Mouse (Mus musculus) stomach, embryonic 15.5 days (tissue): ENCODE results near the gene Krt6b. TPM values are rescaled to one million over a fixed set of nuclear protein-coding genes. Genes with fewer than 3 reads are reported as not detected.

Source experiments
- ATAC-seq: fragments of 200-750 bp; cut with Nextera tagmentation; 2 replicates; pipeline ENCODE4 v1.8.0; 2017; ENCODE audit warnings: low read depth, moderate number of reproducible peaks, moderate TSS enrichment; ENCODE audit not compliant: insufficient read depth, low FRiP score
- H3K27ac ChIP-seq: fragments of 300-500 bp; sonication (generic); 2 replicates; pipeline ENCODE4 v1.5.1; 2015; ENCODE audit warnings: mild to moderate bottlenecking, inconsistent platforms
- H3K27me3 ChIP-seq: fragments of 300-500 bp; sonication (generic); replicated peaks from 2 replicates; pipeline ENCODE4 v1.6.1; 2015; ENCODE audit warnings: inconsistent platforms
- H3K36me3 ChIP-seq: fragments of 300-500 bp; sonication (generic); 2 replicates; pipeline ENCODE4 v1.6.1; 2015; ENCODE audit warnings: inconsistent platforms
- H3K4me1 ChIP-seq: fragments of 300-500 bp; sonication (generic); 2 replicates; pipeline ENCODE4 v1.6.1; 2015; ENCODE audit warnings: inconsistent platforms
- H3K4me2 ChIP-seq: fragments of 300-500 bp; sonication (generic); 2 replicates; pipeline ENCODE4 v1.6.1; 2015; ENCODE audit warnings: mild to moderate bottlenecking, inconsistent platforms
- H3K4me3 ChIP-seq: fragments of 300-500 bp; sonication (generic); replicated peaks from 2 replicates; pipeline ENCODE4 v1.5.1; 2015; ENCODE audit warnings: inconsistent platforms
- H3K9ac ChIP-seq: fragments of 300-500 bp; sonication (generic); 2 replicates; pipeline ENCODE4 v1.6.1; 2015; ENCODE audit warnings: inconsistent platforms
- H3K9me3 ChIP-seq: fragments of 300-500 bp; sonication (generic); 2 replicates; pipeline ENCODE4 v1.6.1; 2016; ENCODE audit warnings: inconsistent platforms
- WGBS: fragments of 180-500 bp; shearing (Covaris S2); methylation state at CpG from one replicate; pipeline ENCODE4 v1.1.7; 2015; 5-methylcytosine and 5-hydroxymethylcytosine counted together
- polyA plus RNA-seq: library from polyadenylated mRNA; unstranded; fragments of >200 nt; fragmentation: Nextera tagmentation; extraction: Ambion mirVana; gene quantifications from 2 replicates; pipeline ENCODE4 v1.2.1, GENCODE M21; 2015

The Krt6b gene
- polyA plus RNA-seq, result 1.4 and 3.4 TPM in 2 replicates

GRCm38 (mm10) chr15:101680187-101680586, at the start of gene Krt6b:
TSS of gene Krt6b (minus strand) at chr15:101680287.
- Histone ChIP-seq H3K36me3 (no peaks in the 10 kb centered on the region), H3K27me3 (no peaks in the 10 kb centered on the region), H3K4me2 (no peak within 1 kb of the TSS), H3K4me3 (no peak within 1 kb of the TSS), H3K9ac (no peak within 1 kb of the TSS), H3K27ac (no peak within 1 kb of the TSS), H3K9me3 (no peaks in the 10 kb centered on the region), H3K4me1 (no peaks in the 10 kb centered on the region)
- no peak for ATAC-seq
- WGBS, result 55% methylated on average over 2 of the region's 2 CpGs

DNA sequence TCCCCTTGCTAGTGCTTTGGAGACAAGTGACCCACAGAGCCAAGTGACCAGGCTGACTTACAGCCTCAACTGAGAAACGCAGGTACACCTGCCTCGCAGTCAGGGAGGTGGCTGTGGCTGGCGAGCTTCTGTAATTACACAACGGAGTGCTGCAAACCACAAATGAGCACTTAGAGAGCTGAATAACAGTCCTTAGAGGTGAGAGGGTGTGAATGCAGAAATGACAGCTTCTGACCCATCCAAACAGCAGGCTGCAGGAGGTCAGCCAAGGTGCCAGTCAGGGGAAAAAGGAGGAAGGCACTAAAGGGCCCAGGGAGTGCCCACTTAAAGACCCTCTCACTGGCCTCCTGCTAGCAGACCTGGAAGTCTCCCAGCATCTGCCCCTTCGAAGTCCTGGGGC, 44.6 kb upstream of the Krt6b start:
- H3K9me3 ChIP-seq, result no peaks in the 10 kb centered on the region
- H3K27me3 ChIP-seq, result no peaks in the 10 kb centered on the region
- WGBS, result 45% methylated on average over 5 of the region's 5 CpGs
- no peak overlapping the region for H3K9ac ChIP-seq
- no peak for ATAC-seq
- H3K27ac ChIP-seq, result no peak overlapping the region
- H3K4me2 ChIP-seq, result no peak overlapping the region
- H3K36me3 ChIP-seq, result no peaks in the 10 kb centered on the region
- H3K4me1 ChIP-seq, result no peaks in the 10 kb centered on the region
- H3K4me3 ChIP-seq, result no peak overlapping the region

- Histone ChIP-seq H3K27me3 (no peaks in the 10 kb centered on the region), H3K4me3 (no peak overlapping the region), H3K9me3 (no peaks in the 10 kb centered on the region), H3K36me3 (no peaks in the 10 kb centered on the region), H3K27ac (no peak overlapping the region), H3K9ac (no peak overlapping the region), H3K4me1 (peaks cover 3% of the 10 kb centered on the region; the same call in 1 of the 2 replicates), H3K4me2 (no peak overlapping the region)
- ATAC-seq, result no peak
- WGBS, result 69% methylated on average over 3 of the region's 3 CpGs
Measured at GRCm38 (mm10) chr15:101715831-101716230, 35.7 kb upstream of the Krt6b start.

GRCm38 (mm10) chr15:101714356-101714755, 34.3 kb upstream of the Krt6b start:
- Histone ChIP-seq H3K9ac (no peak overlapping the region), H3K4me1 (peaks cover 3% of the 10 kb centered on the region; the same call in 1 of the 2 replicates), H3K27ac (peak overlapping the region; percentile 31; the same call in 1 of the 2 replicates), H3K4me2 (no peak overlapping the region), H3K27me3 (no peaks in the 10 kb centered on the region), H3K4me3 (no peak overlapping the region), H3K36me3 (no peaks in the 10 kb centered on the region), H3K9me3 (no peaks in the 10 kb centered on the region)
- 57% methylated on average over 5 of the region's 5 CpGs for WGBS
- ATAC-seq, result no peak

DNA sequence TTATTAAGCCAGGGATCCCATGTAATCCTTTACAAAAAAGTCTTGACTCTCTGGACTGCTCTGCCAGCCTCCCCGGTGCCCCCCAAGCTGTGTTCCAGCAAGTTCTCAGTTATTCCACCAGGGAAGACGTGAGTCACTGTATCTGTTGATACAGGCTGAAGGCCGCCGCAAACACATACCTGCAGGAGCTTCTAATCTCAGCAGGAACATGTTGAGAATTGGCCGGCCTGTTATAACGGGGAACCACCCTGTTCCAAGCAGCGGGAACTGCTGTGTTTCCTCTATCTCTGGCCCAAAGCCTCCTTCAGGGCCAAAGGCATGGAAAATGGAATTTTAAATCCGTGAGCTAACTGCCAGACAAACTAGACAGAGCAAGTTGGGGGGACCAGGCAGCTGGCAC, 33.6 kb upstream of the Krt6b start:
- H3K4me2 ChIP-seq, result no peak overlapping the region
- ATAC-seq, result no peak
- peaks cover 3% of the 10 kb centered on the region; the same call in 1 of the 2 replicates for H3K4me1 ChIP-seq
- H3K4me3 ChIP-seq, result no peak overlapping the region
- H3K9ac ChIP-seq, result no peak overlapping the region
- peak overlapping the region; percentile 63 for H3K27ac ChIP-seq
- H3K27me3 ChIP-seq, result no peaks in the 10 kb centered on the region
- H3K36me3 ChIP-seq, result no peaks in the 10 kb centered on the region
- 57% methylated on average over 8 of the region's 8 CpGs for WGBS
- no peaks in the 10 kb centered on the region for H3K9me3 ChIP-seq

- Histone ChIP-seq H3K9me3 (no peaks in the 10 kb centered on the region), H3K9ac (no peak within 1 kb of the TSS), H3K4me3 (peak within 1 kb of the TSS; percentile 28), H3K27me3 (no peaks in the 10 kb centered on the region), H3K27ac (peak within 1 kb of the TSS; percentile 63), H3K4me2 (no peak within 1 kb of the TSS), H3K36me3 (no peaks in the 10 kb centered on the region), H3K4me1 (peaks cover under 1% of the 10 kb centered on the region; the same call in 1 of the 2 replicates)
- ATAC-seq, result no peak; the same call in 1 of the 2 replicates
- 57% methylated on average over 13 of the region's 13 CpGs for WGBS
Measured at GRCm38 (mm10) chr15:101712720-101713119, 32.6 kb upstream of the Krt6b start, which contains the start of gene Krt5. TSS of gene Krt5 (minus strand) at chr15:101712898.

GRCm38 (mm10) chr15:101708683-101709082, 28.6 kb upstream of the Krt6b start:
- no peak overlapping the region for H3K27ac ChIP-seq
- 65% methylated on average over 11 of the region's 11 CpGs for WGBS
- no peaks in the 10 kb centered on the region for H3K27me3 ChIP-seq
- no peak overlapping the region for H3K4me2 ChIP-seq
- ATAC-seq, result no peak
- no peak overlapping the region for H3K9ac ChIP-seq
- no peaks in the 10 kb centered on the region for H3K4me1 ChIP-seq
- no peaks in the 10 kb centered on the region for H3K9me3 ChIP-seq
- H3K4me3 ChIP-seq, result no peak overlapping the region
- no peaks in the 10 kb centered on the region for H3K36me3 ChIP-seq

- Histone ChIP-seq H3K27ac (no peak overlapping the region), H3K4me3 (no peak overlapping the region), H3K36me3 (no peaks in the 10 kb centered on the region), H3K9ac (no peak overlapping the region), H3K27me3 (no peaks in the 10 kb centered on the region), H3K4me1 (no peaks in the 10 kb centered on the region), H3K4me2 (no peak overlapping the region), H3K9me3 (no peaks in the 10 kb centered on the region)
- no peak for ATAC-seq
- WGBS, result 77% methylated on average over 9 of the region's 9 CpGs
Measured at GRCm38 (mm10) chr15:101707454-101707853, 27.4 kb upstream of the Krt6b start.

GRCm38 (mm10) chr15:101704066-101704465, 24.0 kb upstream of the Krt6b start:
- Histone ChIP-seq H3K27me3 (no peaks in the 10 kb centered on the region), H3K36me3 (no peaks in the 10 kb centered on the region), H3K27ac (no peak overlapping the region), H3K4me1 (no peaks in the 10 kb centered on the region), H3K9ac (no peak overlapping the region), H3K9me3 (no peaks in the 10 kb centered on the region), H3K4me2 (no peak overlapping the region), H3K4me3 (no peak overlapping the region)
- no peak for ATAC-seq
- WGBS, result 75% methylated on average over 4 of the region's 4 CpGs

DNA sequence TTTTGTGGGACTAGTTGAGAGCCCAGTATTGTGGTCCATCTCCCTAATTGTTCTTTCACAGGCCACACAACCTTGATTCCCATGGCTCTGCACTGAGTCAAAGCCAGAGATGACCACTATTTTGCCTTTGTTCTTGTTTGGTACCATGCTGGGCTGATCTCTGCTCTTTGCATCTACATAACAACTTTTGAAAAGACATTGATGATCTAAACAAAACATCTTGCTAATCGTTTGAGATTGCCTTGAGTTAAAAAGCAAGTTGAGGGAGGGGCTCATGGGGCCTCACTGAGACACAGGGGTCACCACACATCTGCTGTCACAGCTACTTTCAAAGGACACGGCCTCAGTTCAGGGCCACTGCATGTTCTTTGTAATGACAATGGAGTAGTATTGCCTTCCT, 22.3 kb upstream of the Krt6b start:
- Histone ChIP-seq H3K9me3 (no peaks in the 10 kb centered on the region), H3K27ac (no peak overlapping the region), H3K27me3 (no peaks in the 10 kb centered on the region), H3K4me2 (no peak overlapping the region), H3K4me1 (no peaks in the 10 kb centered on the region), H3K9ac (no peak overlapping the region), H3K36me3 (no peaks in the 10 kb centered on the region), H3K4me3 (no peak overlapping the region)
- 41% methylated on average over 2 of the region's 2 CpGs for WGBS
- ATAC-seq, result no peak

- no peak for ATAC-seq
- Histone ChIP-seq H3K9me3 (no peaks in the 10 kb centered on the region), H3K36me3 (no peaks in the 10 kb centered on the region), H3K4me2 (no peak overlapping the region), H3K9ac (no peak overlapping the region), H3K27me3 (no peaks in the 10 kb centered on the region), H3K4me3 (no peak overlapping the region), H3K27ac (no peak overlapping the region), H3K4me1 (no peaks in the 10 kb centered on the region)
- 78% methylated on average over 8 of the region's 8 CpGs for WGBS
Measured at GRCm38 (mm10) chr15:101699866-101700265, 19.8 kb upstream of the Krt6b start.

DNA sequence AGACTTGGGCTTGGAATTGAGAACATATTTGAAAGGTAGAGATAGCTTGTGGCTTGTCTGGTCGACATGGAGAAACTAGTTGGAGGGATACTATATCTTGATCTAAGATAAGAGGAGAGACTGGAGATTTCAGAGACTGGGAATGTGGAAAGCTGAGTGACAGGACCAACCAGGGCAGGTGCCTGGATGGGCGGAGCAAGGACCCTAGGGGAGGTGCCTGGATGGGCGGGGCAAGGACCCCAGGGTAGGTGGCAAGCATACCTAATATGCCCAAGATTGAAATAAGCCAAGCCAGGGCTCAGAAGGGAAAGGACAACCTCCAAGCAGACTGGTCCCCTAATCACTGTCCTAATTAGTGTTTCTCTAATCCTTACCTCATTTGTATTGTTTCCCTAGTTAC, 19.1 kb upstream of the Krt6b start:
- Histone ChIP-seq H3K4me3 (no peak overlapping the region), H3K27me3 (no peaks in the 10 kb centered on the region), H3K9me3 (no peaks in the 10 kb centered on the region), H3K36me3 (no peaks in the 10 kb centered on the region), H3K4me1 (no peaks in the 10 kb centered on the region), H3K4me2 (no peak overlapping the region), H3K9ac (no peak overlapping the region), H3K27ac (no peak overlapping the region)
- ATAC-seq, result no peak
- WGBS, result 51% methylated on average over 3 of the region's 3 CpGs
